Mouse (Mus musculus): ENCODE data around the gene Mthfsd.

GRCm38 (mm10) chr8:121073174-121074107 lies 34.8 kb downstream of the Mthfsd start:
- TF ChIP-seq POLR2AphosphoS5 (IDR thresholded peaks at IDR 0.05; ENCODE audit: insufficient replicate concordance, low read depth, low read length) (no peak), TAL1 (conservative IDR thresholded peaks at IDR 0.05; ENCODE audit: low read depth, low read length) (no peak), CTCF (IDR thresholded peaks at IDR 0.05; ENCODE audit: low read depth, low read length) (no peak)
